28 mouse cellular contexts compared by ENCODE assay signal in genomic region chr10:62086044-62086443, GRCm38 (mm10). TPM values are rescaled to one million over a fixed set of nuclear protein-coding genes. Genes with fewer than 3 reads are reported as not detected.
DNase-seq lines count a peak whose midpoint lies in the region; ATAC-seq lines count a peak whose summit lies in the region.
"Had no signal": no experiment of that assay in that cellular context is flagged by ENCODE, and none has a peak within 500 bp of the region (broad histone marks: within the 10 kb centered on the region; RNA-seq: fewer than 3 reads in every experiment).

No protein-coding gene starts in this region.

- no peaks in the 10 kb centered on the region for H3K4me1 ChIP-seq in midbrain, embryonic 11.5 days (ENCODE audit: control insufficient read depth, insufficient read depth, low read length)
- H3K4me1 ChIP-seq in midbrain, embryonic 15.5 days = no peaks in the 10 kb centered on the region
- H3K4me1 ChIP-seq: forebrain, embryonic 10.5 days; forebrain, embryonic 13.5 days; heart, embryonic 10.5 days; heart, embryonic 13.5 days had no signal

- H3K36me3 ChIP-seq in midbrain, embryonic 11.5 days (ENCODE audit: control insufficient read depth, insufficient read depth, low read length) = no peaks in the 10 kb centered on the region
- no peaks in the 10 kb centered on the region for H3K36me3 ChIP-seq in midbrain, embryonic 15.5 days (replicated peaks)
- H3K36me3 ChIP-seq: forebrain, embryonic 10.5 days; G1E; heart, embryonic 10.5 days; heart, embryonic 13.5 days had no signal

- H3K4me3 ChIP-seq in midbrain, embryonic 11.5 days (ENCODE audit: low read depth, low read length) = no peak overlapping the region
- no peak overlapping the region for H3K4me3 ChIP-seq in midbrain, embryonic 15.5 days
- H3K4me3 ChIP-seq: forebrain, embryonic 10.5 days; forebrain, embryonic 13.5 days; heart, adult 2 months; heart, embryonic 10.5 days; heart, embryonic 13.5 days had no signal

- peak; percentile 57 for DNase-seq in cerebellum, adult 9-11 months
- DNase-seq in cerebellum, adult 8-10 months = no peak
- DNase-seq in cerebellum, postnatal 25 days = peak; percentile 42 to 60
- peak; percentile 44 for DNase-seq in midbrain, embryonic 11.5 days (ENCODE audit: low spot score, missing footprints)
- DNase-seq: adrenal gland, postnatal 10 days; adrenal gland, postnatal 36 days; B cell, adult 2 months; gastrocnemius, postnatal 10 days; gastrocnemius, postnatal 36 days; heart, adult 2 months; heart, postnatal 14 days; heart, postnatal 4 days; kidney, adult 18-20 months had no signal

- ATAC-seq in cerebellum, adult (ENCODE audit: insufficient number of reproducible peaks, low FRiP score, low TSS enrichment) = no peak
- ATAC-seq in midbrain, embryonic 11.5 days (ENCODE audit: low FRiP score) = no peak
- ATAC-seq in midbrain, embryonic 15.5 days (replicated peaks) = no peak
- ATAC-seq: forebrain, embryonic 13.5 days; forebrain, embryonic 16.5 days; hindbrain, postnatal 0 days; inflammation-experienced regulatory T-cells, adult 6 months; intestine, embryonic 16.5 days; Patski had no signal

- WGBS in midbrain, embryonic 11.5 days = 62% methylated on average over 2 of the region's 2 CpGs
- 66% methylated on average over 2 of the region's 2 CpGs for WGBS in midbrain, embryonic 15.5 days

- H3K27ac ChIP-seq in midbrain, embryonic 11.5 days (ENCODE audit: low read depth, low read length) = no peak overlapping the region
- no peak overlapping the region for H3K27ac ChIP-seq in midbrain, embryonic 15.5 days
- H3K27ac ChIP-seq: forebrain, embryonic 10.5 days; forebrain, embryonic 13.5 days; heart, adult 2 months; heart, embryonic 10.5 days; heart, embryonic 13.5 days; hindbrain, embryonic 14.5 days; hindbrain, postnatal 0 days had no signal

- H3K27me3 ChIP-seq in midbrain, embryonic 11.5 days (ENCODE audit: control insufficient read depth, insufficient read depth, low read length) = no peaks in the 10 kb centered on the region
- H3K27me3 ChIP-seq in midbrain, embryonic 15.5 days (replicated peaks) = no peaks in the 10 kb centered on the region
- H3K27me3 ChIP-seq: forebrain, embryonic 13.5 days; heart, embryonic 13.5 days had no signal

- no peaks in the 10 kb centered on the region for H3K9me3 ChIP-seq in midbrain, embryonic 11.5 days (ENCODE audit: control insufficient read depth, low read length)
- no peaks in the 10 kb centered on the region for H3K9me3 ChIP-seq in midbrain, embryonic 15.5 days
- H3K9me3 ChIP-seq: forebrain, embryonic 10.5 days; forebrain, embryonic 13.5 days; G1E; heart, embryonic 10.5 days; heart, embryonic 13.5 days had no signal

- H3K9ac ChIP-seq in midbrain, embryonic 11.5 days (ENCODE audit: low read length) = no peak overlapping the region
- H3K9ac ChIP-seq in midbrain, embryonic 15.5 days = no peak overlapping the region
- H3K9ac ChIP-seq: forebrain, embryonic 13.5 days; heart, embryonic 13.5 days; hindbrain, embryonic 14.5 days had no signal

- H3K4me2 ChIP-seq in midbrain, embryonic 11.5 days = no peak overlapping the region
- no peak overlapping the region for H3K4me2 ChIP-seq in midbrain, embryonic 15.5 days
- H3K4me2 ChIP-seq: forebrain, embryonic 13.5 days; heart, embryonic 13.5 days; hindbrain, embryonic 14.5 days had no signal

RNA-seq across cellular contexts. Expression of gene Neurog3, which starts 46.8 kb away (rescaled TPM):
- polyA plus RNA-seq in midbrain, embryonic 11.5 days (2014; fragmentation: Nextera tagmentation; extraction: Ambion mirVana) = 0.34 and 0.37 TPM in 2 replicates
- polyA plus RNA-seq in midbrain, embryonic 15.5 days (2015; fragmentation: Nextera tagmentation; extraction: Ambion mirVana) = 0.13 and 0.19 TPM in 2 replicates
- polyA plus RNA-seq: embryonic facial prominence, embryonic 14.5 days; G1E; heart, adult 2 months; heart, embryonic 10.5 days; heart, embryonic 13.5 days; heart, embryonic 16.5 days; hindbrain, embryonic 14.5 days; hindbrain, postnatal 0 days; inflammation-experienced regulatory T-cells, adult 6 months; Patski had no signal

RNA-seq across cellular contexts. Expression of gene Fam241b, which starts 57.7 kb away (rescaled TPM):
- 7.1 and 7.6 TPM in 2 replicates for polyA plus RNA-seq in midbrain, embryonic 11.5 days (2014; fragmentation: Nextera tagmentation; extraction: Ambion mirVana)
- 194 and 204 TPM in 2 replicates for polyA plus RNA-seq in midbrain, embryonic 15.5 days (2015; fragmentation: Nextera tagmentation; extraction: Ambion mirVana)

Comparison
In these comparisons a context has a peak if more than half of its experiments do, and no peak if none do; other contexts are left out.
1. RNA of gene Fam241b, which starts 57.7 kb away (polyA plus RNA-seq): 194 to 204 TPM in midbrain, embryonic 15.5 days; 7.1 to 7.6 TPM in midbrain, embryonic 11.5 days; every median in the first group is over 10 times any median in the second.